9 mouse cellular contexts compared by ENCODE assay signal in genomic region chr4:82505121-82506031, GRCm38 (mm10).
DNase-seq lines count a peak whose midpoint lies in the region; ATAC-seq and TF ChIP-seq lines count a peak whose summit lies in the region.
"Had no signal": no experiment of that assay in that cellular context is flagged by ENCODE, and none has a peak within 500 bp of the region (broad histone marks: within the 10 kb centered on the region; RNA-seq: fewer than 3 reads in every experiment).

No protein-coding gene starts in this region.

- H3K36me3 ChIP-seq in forebrain, embryonic 10.5 days (replicated peaks), result no peaks in the 10 kb centered on the region
- no peaks in the 10 kb centered on the region for H3K36me3 ChIP-seq in heart, embryonic 14.5 days (ENCODE audit: control insufficient read depth, insufficient read depth, low read length)
- no peaks in the 10 kb centered on the region for H3K36me3 ChIP-seq in liver, embryonic 15.5 days (replicated peaks)
- H3K36me3 ChIP-seq: G1E had no signal

- H3K27me3 ChIP-seq in forebrain, embryonic 10.5 days (ENCODE audit: poor library complexity, severe bottlenecking), result peaks cover 38% of the 10 kb centered on the region
- no peaks in the 10 kb centered on the region for H3K27me3 ChIP-seq in heart, embryonic 14.5 days (ENCODE audit: control insufficient read depth, insufficient read depth, low read length)
- peaks cover 79% of the 10 kb centered on the region for H3K27me3 ChIP-seq in liver, embryonic 15.5 days

- peak overlapping the region; percentile 83 for H3K4me3 ChIP-seq in forebrain, embryonic 10.5 days
- peak overlapping the region; percentile 93 to 96 for H3K4me3 ChIP-seq in heart, embryonic 14.5 days (ENCODE audit: control insufficient read depth in 1 of 2, insufficient read depth in 1 of 2, low read depth in 1 of 2, low read length in 2 of 2)
- peak overlapping the region; percentile 58 for H3K4me3 ChIP-seq in liver, embryonic 15.5 days (replicated peaks)
- peak overlapping the region; percentile 84 for H3K4me3 ChIP-seq in olfactory bulb, adult 2 months (ENCODE audit: insufficient read depth, low read depth, low read length)

- peak; percentile 16 for DNase-seq in thymus, postnatal 4 days
- no peak for DNase-seq in thymus, postnatal 14 days
- peak; percentile 78 for DNase-seq in forebrain, embryonic 10.5 days (ENCODE audit: extremely low spot score, low spot score)
- peak; percentile 88 for DNase-seq in kidney, postnatal 10 days

- 1% methylated on average over 62 of the region's 72 CpGs for WGBS in forebrain, embryonic 10.5 days
- 1% methylated on average over 55 of the region's 72 CpGs for WGBS in heart, embryonic 14.5 days
- WGBS in liver, embryonic 15.5 days (ENCODE audit: insufficient replicate concordance), result under 1% methylated on average over 67 of the region's 72 CpGs
- 2% methylated on average over 67 of the region's 72 CpGs for WGBS in olfactory bulb, adult 2 months

- H3K9ac ChIP-seq in heart, embryonic 14.5 days (ENCODE audit: low read length), result peak overlapping the region; percentile 100
- peak overlapping the region; percentile 56 for H3K9ac ChIP-seq in liver, embryonic 15.5 days

- TF ChIP-seq POLR2A in olfactory bulb, adult 2 months (IDR thresholded peaks at IDR 0.05; ENCODE audit: insufficient read depth, low read depth, low read length), result 0 out of 2 replicates have a peak, but pooled peaks have one; percentile 28

- peaks cover 78% of the 10 kb centered on the region for H3K4me1 ChIP-seq in forebrain, embryonic 10.5 days
- peaks cover 2 to 13% of the 10 kb centered on the region in 2 experiments for H3K4me1 ChIP-seq in heart, embryonic 14.5 days (ENCODE audit: control insufficient read depth in 2 of 2, insufficient read depth in 2 of 2, low read length in 2 of 2)
- H3K4me1 ChIP-seq in liver, embryonic 15.5 days (replicated peaks), result peaks cover 7% of the 10 kb centered on the region
- no peaks in the 10 kb centered on the region for H3K4me1 ChIP-seq in olfactory bulb, adult 2 months (ENCODE audit: control insufficient read depth, insufficient read depth, low read length)

- H3K4me2 ChIP-seq in heart, embryonic 14.5 days (ENCODE audit: low read length), result peak overlapping the region; percentile 97
- peak overlapping the region; percentile 64 for H3K4me2 ChIP-seq in liver, embryonic 15.5 days

- no peaks in the 10 kb centered on the region for H3K9me3 ChIP-seq in forebrain, embryonic 10.5 days
- H3K9me3 ChIP-seq in heart, embryonic 14.5 days (ENCODE audit: control insufficient read depth, low read length), result no peaks in the 10 kb centered on the region
- no peaks in the 10 kb centered on the region for H3K9me3 ChIP-seq in liver, embryonic 15.5 days (replicated peaks)

- TF ChIP-seq CTCF in olfactory bulb, adult 2 months (IDR thresholded peaks at IDR 0.05; ENCODE audit: insufficient read depth, low read depth, low read length), result no peak

- H3K27ac ChIP-seq in forebrain, embryonic 10.5 days, result peak overlapping the region; percentile 99
- H3K27ac ChIP-seq in heart, embryonic 14.5 days (replicated peaks in 1 of 2; ENCODE audit: control insufficient read depth in 1 of 2, insufficient read depth in 1 of 2, low read depth in 2 of 2, low read length in 2 of 2), result peak overlapping the region; percentile 100
- H3K27ac ChIP-seq in liver, embryonic 15.5 days (replicated peaks), result peak overlapping the region; percentile 87
- peak overlapping the region; percentile 92 for H3K27ac ChIP-seq in olfactory bulb, adult 2 months (ENCODE audit: insufficient read depth, low read depth, low read length)

- ATAC-seq in heart, embryonic 14.5 days (ENCODE audit: insufficient number of reproducible peaks, insufficient read depth, low FRiP score, low read depth), result peak; percentile 63
- peak; percentile 35 for ATAC-seq in liver, embryonic 15.5 days (ENCODE audit: insufficient read depth)
- no peak for ATAC-seq in activated CD4-positive, CD25-positive, alpha-beta regulatory T cell, adult 4 months
